Mouse (Mus musculus) embryonic facial prominence, embryonic 11.5 days (tissue): ENCODE data around the gene Tas2r116. TPM values are rescaled to one million over a fixed set of nuclear protein-coding genes. Genes with fewer than 3 reads are reported as not detected.

Source experiments
- ATAC-seq: fragments of 200-750 bp; cut with Nextera tagmentation; replicated peaks from 2 replicates; pipeline ENCODE4 v1.8.0; 2017; ENCODE audit warnings: low read depth; ENCODE audit not compliant: insufficient number of reproducible peaks, low FRiP score, low TSS enrichment
- DNase-seq: peaks from one replicate; pipeline ENCODE4 v3.0.0-alpha.2; 2015; ENCODE audit warnings: low spot score
- H3K27ac ChIP-seq: fragments of 300-500 bp; sonication (generic); replicated peaks from 2 replicates; pipeline ENCODE4 v1.5.1; 2014; ENCODE audit warnings: mild to moderate bottlenecking, low read depth, low read length, control low read depth
- H3K27me3 ChIP-seq: fragments of 300-500 bp; sonication (generic); 2 replicates; pipeline ENCODE4 v1.6.1; 2014; ENCODE audit warnings: mild to moderate bottlenecking, low read length, moderate library complexity, mixed read lengths; ENCODE audit not compliant: control insufficient read depth, insufficient read depth
- H3K36me3 ChIP-seq: fragments of 300-500 bp; sonication (generic); replicated peaks from 2 replicates; pipeline ENCODE4 v1.6.1; 2014; ENCODE audit warnings: low read depth, mild to moderate bottlenecking, low read length, moderate library complexity, mixed read lengths; ENCODE audit not compliant: control insufficient read depth, insufficient read depth
- H3K4me1 ChIP-seq: fragments of 300-500 bp; sonication (generic); 2 replicates; pipeline ENCODE4 v1.6.1; 2014; ENCODE audit warnings: low read length, mixed read lengths; ENCODE audit not compliant: control insufficient read depth, insufficient read depth
- H3K4me2 ChIP-seq: fragments of 300-500 bp; sonication (generic); 2 replicates; pipeline ENCODE4 v1.6.1; 2014; ENCODE audit warnings: low read depth, mild to moderate bottlenecking, control low read depth, low read length, moderate library complexity
- H3K4me3 ChIP-seq: fragments of 300-500 bp; sonication (generic); 2 replicates; pipeline ENCODE4 v1.5.1; 2014; ENCODE audit warnings: low read depth, low read length, control low read depth
- H3K9ac ChIP-seq: fragments of 300-500 bp; sonication (generic); replicated peaks from 2 replicates; pipeline ENCODE4 v1.6.1; 2014; ENCODE audit warnings: mild to moderate bottlenecking, control low read depth, low read length
- H3K9me3 ChIP-seq: fragments of 300-500 bp; sonication (generic); replicated peaks from 2 replicates; pipeline ENCODE4 v1.6.1; 2016; ENCODE audit warnings: mild to moderate bottlenecking, low read length, inconsistent platforms, mixed read lengths; ENCODE audit not compliant: control insufficient read depth
- WGBS: fragments of 180-500 bp; shearing (Covaris S2); extraction: QIAGEN DNeasy Blood & Tissue Kit; methylation state at CpG from one replicate; pipeline ENCODE4 v1.1.7; 2014; 5-methylcytosine and 5-hydroxymethylcytosine counted together
- polyA plus RNA-seq: library from polyadenylated mRNA; unstranded; fragments of >200 nt; fragmentation: Nextera tagmentation; extraction: Ambion mirVana; gene quantifications from 2 replicates; pipeline ENCODE4 v1.2.1, GENCODE M21; 2014

Gene Tas2r116
- not detected in 2 replicates for polyA plus RNA-seq

- Histone ChIP-seq H3K4me3 (no peak within 1 kb of the TSS), H3K4me2 (no peak within 1 kb of the TSS), H3K27me3 (no peaks in the 10 kb centered on the region), H3K4me1 (no peaks in the 10 kb centered on the region), H3K27ac (no peak within 1 kb of the TSS), H3K36me3 (no peaks in the 10 kb centered on the region), H3K9me3 (no peaks in the 10 kb centered on the region), H3K9ac (no peak within 1 kb of the TSS)
- no peak for DNase-seq
- no peak for ATAC-seq
- 63% methylated on average over 1 of the region's 1 CpGs for WGBS
These were observed at the start of gene Tas2r116 for GRCm38 (mm10) chr6:132855138-132855537. TSS of gene Tas2r116 (plus strand) at chr6:132855438.

GRCm38 (mm10) chr6:132846842-132847241, 8.4 kb upstream of the Tas2r116 start, which contains the start of gene Tas2r123:
TSS of gene Tas2r123 (plus strand) at chr6:132847142.
- Histone ChIP-seq H3K4me1 (no peaks in the 10 kb centered on the region), H3K27me3 (no peaks in the 10 kb centered on the region), H3K36me3 (no peaks in the 10 kb centered on the region), H3K4me2 (no peak within 1 kb of the TSS), H3K9ac (no peak within 1 kb of the TSS), H3K4me3 (no peak within 1 kb of the TSS), H3K27ac (no peak within 1 kb of the TSS), H3K9me3 (no peaks in the 10 kb centered on the region)
- DNase-seq (no peak), ATAC-seq (no peak)
- 91% methylated on average over 1 of the region's 1 CpGs for WGBS

- ATAC-seq (no peak), DNase-seq (no peak)
- H3K36me3 ChIP-seq = no peaks in the 10 kb centered on the region
- no peaks in the 10 kb centered on the region for H3K9me3 ChIP-seq
- H3K4me1 ChIP-seq = no peaks in the 10 kb centered on the region
- H3K4me2 ChIP-seq = no peak within 1 kb of the TSS
- H3K4me3 ChIP-seq = no peak within 1 kb of the TSS
- no peak within 1 kb of the TSS for H3K9ac ChIP-seq
- no peaks in the 10 kb centered on the region for H3K27me3 ChIP-seq
- H3K27ac ChIP-seq = no peak within 1 kb of the TSS
These were observed 12.5 kb downstream of the Tas2r116 start, which contains the start of gene Tas2r110 for GRCm38 (mm10) chr6:132867708-132868107. TSS of gene Tas2r110 (plus strand) at chr6:132868008.

GRCm38 (mm10) chr6:132892711-132893110, 37.5 kb downstream of the Tas2r116 start, which contains the start of gene Tas2r113:
TSS of gene Tas2r113 (plus strand) at chr6:132893011.
- DNase-seq (no peak), ATAC-seq (no peak)
- Histone ChIP-seq H3K27me3 (no peaks in the 10 kb centered on the region), H3K9me3 (no peaks in the 10 kb centered on the region), H3K27ac (no peak within 1 kb of the TSS), H3K4me2 (no peak within 1 kb of the TSS), H3K36me3 (no peaks in the 10 kb centered on the region), H3K9ac (no peak within 1 kb of the TSS), H3K4me1 (no peaks in the 10 kb centered on the region), H3K4me3 (no peak within 1 kb of the TSS)
- WGBS = 77% methylated on average over 1 of the region's 1 CpGs

Other genes starting within 250 kb of the Tas2r116 start
- gene A630073D07Rik, start 203.9 kb upstream of the Tas2r116 start, polyA plus RNA-seq = not detected in 2 replicates
- gene Tas2r120, start 198.5 kb upstream of the Tas2r116 start, polyA plus RNA-seq = not detected in 2 replicates
- gene Tas2r121, start 154.4 kb upstream of the Tas2r116 start, polyA plus RNA-seq = not detected in 2 replicates
- gene Tas2r122, start 143.5 kb upstream of the Tas2r116 start, polyA plus RNA-seq = not detected in 2 replicates
- gene Tas2r115, start 117.4 kb upstream of the Tas2r116 start, polyA plus RNA-seq = not detected in 2 replicates
- gene Tas2r124, start 100.7 kb upstream of the Tas2r116 start, polyA plus RNA-seq = not detected in 2 replicates
- not detected in 2 replicates for gene Tas2r102, start 93.3 kb upstream of the Tas2r116 start, polyA plus RNA-seq
- gene Tas2r136, start 77.3 kb upstream of the Tas2r116 start, polyA plus RNA-seq = not detected in 2 replicates
- gene Tas2r117, start 52.6 kb upstream of the Tas2r116 start, polyA plus RNA-seq = not detected in 2 replicates
- gene Tas2r123, start 8.3 kb upstream of the Tas2r116 start, polyA plus RNA-seq = not detected in 2 replicates
- gene Tas2r110, start 12.6 kb downstream of the Tas2r116 start, polyA plus RNA-seq = not detected in 2 replicates
- not detected in 2 replicates for gene Tas2r113, start 37.6 kb downstream of the Tas2r116 start, polyA plus RNA-seq
- not detected in 2 replicates for gene Tas2r125, start 54.2 kb downstream of the Tas2r116 start, polyA plus RNA-seq
- gene Tas2r129, start 95.7 kb downstream of the Tas2r116 start, polyA plus RNA-seq = not detected in 2 replicates
- not detected in 2 replicates for gene Tas2r131, start 102.5 kb downstream of the Tas2r116 start, polyA plus RNA-seq
- gene Tas2r109, start 125.5 kb downstream of the Tas2r116 start, polyA plus RNA-seq = not detected in 2 replicates
- gene Tas2r103, start 181.7 kb downstream of the Tas2r116 start, polyA plus RNA-seq = not detected in 2 replicates
- not detected in 2 replicates for gene Tas2r140, start 200.4 kb downstream of the Tas2r116 start, polyA plus RNA-seq
- 75.8 and 95.1 TPM in 2 replicates for gene Smim10l1, start 249.5 kb downstream of the Tas2r116 start, polyA plus RNA-seq